Mouse (Mus musculus) liver, adult 2 months (tissue): ENCODE measurements at regions not wholly inside any gene's neighbourhood (a gene's known extent, or its start where the extent isn't known, plus 50 kb on each side); places are given as distances from the start of the nearest gene placed in this dataset.

Source experiments
- DNase-seq: peaks from one replicate; pipeline ENCODE4 v3.0.0-alpha.2; 2011; ENCODE audit warnings: low read depth, low spot score; ENCODE audit errors: extremely low read depth
- H3K27ac ChIP-seq: fragments of 200-500 bp; replicated peaks from 2 replicates; pipeline ENCODE4 v1.5.1; 2012; ENCODE audit warnings: low read depth, mild to moderate bottlenecking, control low read depth, inconsistent platforms, low read length; ENCODE audit not compliant: insufficient read depth
- H3K27me3 ChIP-seq: fragments of 200-500 bp; 2 replicates; pipeline ENCODE4 v1.6.1; 2012; ENCODE audit warnings: mild to moderate bottlenecking, moderate library complexity, low read length, inconsistent platforms; ENCODE audit not compliant: control insufficient read depth, insufficient read depth
- H3K36me3 ChIP-seq: fragments of 200-500 bp; 2 replicates; pipeline ENCODE4 v1.6.1; 2012; ENCODE audit warnings: low read length, inconsistent platforms; ENCODE audit not compliant: control insufficient read depth, insufficient read depth
- H3K4me1 ChIP-seq: fragments of 200-500 bp; 2 replicates; pipeline ENCODE4 v1.6.1; 2011; ENCODE audit warnings: low read length; ENCODE audit not compliant: control insufficient read depth, insufficient read depth
- H3K4me3 ChIP-seq: fragments of 200-500 bp; 2 replicates; pipeline ENCODE4 v1.5.1; 2011; ENCODE audit warnings: low read depth, mild to moderate bottlenecking, control low read depth, low read length, moderate library complexity; ENCODE audit not compliant: insufficient read depth
- H3K79me2 ChIP-seq: fragments of 200-500 bp; 2 replicates; pipeline ENCODE4 v1.6.1; 2012; ENCODE audit warnings: inconsistent platforms, mild to moderate bottlenecking, low read length, moderate library complexity; ENCODE audit not compliant: control insufficient read depth, insufficient read depth
- H3K9ac ChIP-seq: fragments of 200-500 bp; 2 replicates; pipeline ENCODE4 v1.6.1; 2012; ENCODE audit warnings: low read depth, mild to moderate bottlenecking, control low read depth, inconsistent platforms, low read length
- CTCF ChIP-seq: fragments of 200-500 bp; IDR thresholded peaks from 2 replicates; pipeline ENCODE4 v1.5.1; 2011; ENCODE audit warnings: low read depth, low read length, control low read depth
- POLR2A ChIP-seq: fragments of 200-500 bp; IDR thresholded peaks from 2 replicates; pipeline ENCODE4 v1.6.1; 2011; ENCODE audit warnings: low read length, control low read depth; ENCODE audit not compliant: insufficient read depth; ENCODE audit errors: extremely low read depth
- WGBS: fragments of 180-500 bp; shearing (Covaris S2); methylation state at CpG from one replicate; pipeline ENCODE4 v1.1.7; 2018; 5-methylcytosine and 5-hydroxymethylcytosine counted together

GRCm38 (mm10) chr10:67383802-67384567 is 98.9 kb upstream of the Nrbf2 start:
- no peak for TF ChIP-seq CTCF
- no peak for TF ChIP-seq POLR2A
- H3K4me1 ChIP-seq: no peaks in the 10 kb centered on the region
- no peaks in the 10 kb centered on the region; the same call in 1 of the 2 replicates for H3K27me3 ChIP-seq
- no peak overlapping the region for H3K9ac ChIP-seq
- H3K27ac ChIP-seq: no peak overlapping the region
- no peak for DNase-seq
- 85% methylated on average over 16 of the region's 16 CpGs for WGBS
- H3K79me2 ChIP-seq: no peaks in the 10 kb centered on the region; the same call in 1 of the 2 replicates
- H3K36me3 ChIP-seq: no peaks in the 10 kb centered on the region
- no peak overlapping the region for H3K4me3 ChIP-seq

GRCm38 (mm10) chr10:67384568-67384958 is 99.5 kb upstream of the Nrbf2 start:
- no peaks in the 10 kb centered on the region for H3K4me1 ChIP-seq
- H3K36me3 ChIP-seq: no peaks in the 10 kb centered on the region
- H3K9ac ChIP-seq: no peak overlapping the region
- H3K4me3 ChIP-seq: no peak overlapping the region
- H3K27ac ChIP-seq: no peak overlapping the region
- H3K79me2 ChIP-seq: no peaks in the 10 kb centered on the region; the same call in 1 of the 2 replicates
- no peak for DNase-seq
- WGBS: 81% methylated on average over 4 of the region's 4 CpGs
- no peak for TF ChIP-seq CTCF
- H3K27me3 ChIP-seq: no peaks in the 10 kb centered on the region; the same call in 1 of the 2 replicates

DNA sequence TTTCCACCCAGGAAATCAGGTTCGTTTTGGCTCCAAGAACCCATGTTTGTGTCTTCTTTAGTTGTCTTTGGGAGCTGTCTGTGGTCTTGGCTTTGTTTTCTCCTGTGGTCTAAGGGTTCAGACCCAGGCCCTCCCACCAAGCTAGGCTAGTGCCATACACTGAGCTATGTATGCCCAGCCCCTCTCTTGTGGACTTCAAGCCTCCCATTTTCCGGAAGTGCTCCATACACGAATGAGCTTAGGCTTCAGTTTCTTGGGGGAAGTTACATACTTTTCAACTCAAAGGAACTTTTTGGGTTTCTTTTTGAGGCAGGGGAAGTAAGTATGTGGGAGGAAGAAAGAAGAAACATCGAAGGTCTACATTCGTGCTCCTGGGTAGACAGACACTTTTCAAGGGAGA is 100.9 kb upstream of the Nrbf2 start:
- WGBS: 79% methylated on average over 5 of the region's 5 CpGs
- H3K27me3 ChIP-seq: no peaks in the 10 kb centered on the region; the same call in 1 of the 2 replicates
- no peak overlapping the region for H3K27ac ChIP-seq
- H3K36me3 ChIP-seq: no peaks in the 10 kb centered on the region
- no peaks in the 10 kb centered on the region; the same call in 1 of the 2 replicates for H3K79me2 ChIP-seq
- peak; percentile 8 for DNase-seq
- H3K4me1 ChIP-seq: no peaks in the 10 kb centered on the region
- no peak overlapping the region for H3K4me3 ChIP-seq
- no peak overlapping the region for H3K9ac ChIP-seq
- no peak for TF ChIP-seq CTCF
- TF ChIP-seq POLR2A: no peak

- 77% methylated on average over 6 of the region's 6 CpGs for WGBS
- H3K27ac ChIP-seq: no peak overlapping the region
- H3K36me3 ChIP-seq: no peaks in the 10 kb centered on the region
- H3K4me3 ChIP-seq: no peak overlapping the region
- DNase-seq: no peak
- H3K79me2 ChIP-seq: no peaks in the 10 kb centered on the region
- 0 out of 2 replicates have a peak, but pooled peaks cover 3% of the 10 kb centered on the region for H3K27me3 ChIP-seq
- no peaks in the 10 kb centered on the region for H3K4me1 ChIP-seq
- no peak overlapping the region for H3K9ac ChIP-seq
- no peak for TF ChIP-seq POLR2A
- TF ChIP-seq CTCF: no peak
These were observed 103.7 kb upstream of the Nrbf2 start for GRCm38 (mm10) chr10:67388755-67389154.

- 52% methylated on average over 5 of the region's 5 CpGs for WGBS
- Histone ChIP-seq H3K4me1 (no peaks in the 10 kb centered on the region), H3K9ac (no peak overlapping the region), H3K27ac (no peak overlapping the region), H3K79me2 (no peaks in the 10 kb centered on the region), H3K4me3 (no peak overlapping the region), H3K36me3 (no peaks in the 10 kb centered on the region), H3K27me3 (no peaks in the 10 kb centered on the region)
- no peak for TF ChIP-seq POLR2A
- no peak for TF ChIP-seq CTCF
- DNase-seq: no peak
These were observed 115.3 kb upstream of the Nrbf2 start for GRCm38 (mm10) chr10:67400434-67400833.

DNA sequence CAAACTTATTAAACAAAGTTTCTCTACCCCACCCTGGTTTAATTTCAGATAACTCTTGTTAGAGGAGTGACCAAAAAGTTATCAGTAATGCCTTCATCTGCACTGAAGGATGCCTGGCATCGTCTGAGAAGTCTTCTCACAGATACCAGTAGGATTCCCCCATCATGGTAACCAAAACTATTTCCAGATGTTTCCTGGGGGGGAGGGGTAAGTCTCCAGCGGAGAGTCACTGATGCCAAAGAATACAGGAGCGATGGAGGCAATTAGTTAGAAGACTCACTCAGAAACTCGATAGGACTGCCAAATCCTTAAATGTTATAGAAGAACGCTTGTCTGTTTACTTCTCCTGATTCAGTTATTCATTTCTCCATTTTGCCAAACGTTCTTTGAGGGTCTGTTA is 116.3 kb upstream of the Nrbf2 start:
- TF ChIP-seq POLR2A (no peak), CTCF (no peak)
- no peaks in the 10 kb centered on the region for H3K36me3 ChIP-seq
- no peaks in the 10 kb centered on the region for H3K27me3 ChIP-seq
- H3K27ac ChIP-seq: no peak overlapping the region
- no peaks in the 10 kb centered on the region for H3K4me1 ChIP-seq
- no peaks in the 10 kb centered on the region for H3K79me2 ChIP-seq
- DNase-seq: no peak
- no peak overlapping the region for H3K4me3 ChIP-seq
- no peak overlapping the region for H3K9ac ChIP-seq
- WGBS: 65% methylated on average over 6 of the region's 6 CpGs
